Mouse (Mus musculus) stomach, postnatal 0 days (tissue): ENCODE measurements around the gene Dapk2.

Experiments used
- CTCF ChIP-seq: IDR thresholded peaks from 2 replicates; pipeline ENCODE4 v1.5.1; 2016; ENCODE audit warnings: antibody characterized with exemption, low read depth, mild to moderate bottlenecking, moderate library complexity
- EP300 ChIP-seq: optimal IDR thresholded peaks from 2 replicates; pipeline ENCODE3; 2016; ENCODE audit warnings: antibody characterized with exemption

DNA sequence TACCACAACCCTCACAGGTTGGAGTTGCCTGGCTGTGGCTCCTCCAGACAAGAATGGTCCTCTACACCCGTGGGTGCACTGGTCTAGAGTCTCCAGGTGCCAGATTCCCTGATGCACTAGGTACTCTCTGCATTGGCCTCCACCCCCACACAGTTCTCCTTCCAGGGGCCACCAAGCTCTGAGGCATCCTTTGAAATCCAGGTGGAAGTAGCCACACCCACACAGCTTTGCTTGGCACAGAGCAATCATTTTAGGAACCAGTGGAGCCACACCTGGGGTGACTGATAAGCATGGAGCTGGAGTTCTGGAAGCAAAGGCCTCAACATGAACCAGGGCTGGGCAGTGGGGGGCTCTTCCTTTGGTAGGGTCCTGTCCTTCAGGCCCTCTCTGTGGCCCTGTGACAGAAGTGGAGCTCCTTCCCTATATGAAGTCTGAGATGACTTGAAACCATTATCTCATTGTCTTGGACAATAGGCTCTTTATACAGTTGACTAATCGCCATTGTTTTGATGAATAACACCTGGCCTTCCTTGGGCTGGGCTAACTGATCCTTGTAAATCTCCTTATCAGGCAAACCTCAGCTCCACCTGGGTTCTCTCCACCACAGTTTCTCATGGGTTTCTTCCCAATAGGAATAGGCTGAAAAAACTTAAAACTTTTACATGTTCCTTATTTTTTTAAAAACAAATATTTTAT is 70.6 kb downstream of the Dapk2 start:
- TF ChIP-seq CTCF: no peak
- no peak for TF ChIP-seq EP300
